Mouse (Mus musculus): ENCODE measurements around the gene Tmod4. TPM values are rescaled to one million over a fixed set of nuclear protein-coding genes. Genes with fewer than 3 reads are reported as not detected.
"Not testable (repeated sequence)": the region's sequence is repeated elsewhere in the genome, so short reads cannot be mapped to it uniquely, and the experiment has no call there.

Tmod4 gene
- polyA plus RNA-seq, 1 experiment, result 3.6 TPM

GRCm38 (mm10) chr3:95129226-95129651 is 5.0 kb downstream of the Tmod4 start:
- no peak for TF ChIP-seq CTCF (IDR thresholded peaks at IDR 0.05; ENCODE audit: borderline replicate concordance, control insufficient read depth, extremely low read depth, insufficient read depth, low read length, poor library complexity)
- no peak for TF ChIP-seq POLR2A (IDR thresholded peaks at IDR 0.05; ENCODE audit: control insufficient read depth, extremely low read depth, insufficient read depth, low read length, poor library complexity)
- Histone ChIP-seq H3K27ac (ENCODE audit: control insufficient read depth, insufficient read depth, low read length) (no peak overlapping the region), H3K27me3 (ENCODE audit: control insufficient read depth, insufficient read depth, low read length) (no peaks in the 10 kb centered on the region), H3K4me1 (replicated peaks; ENCODE audit: control insufficient read depth, insufficient read depth, low read length) (peaks cover 6% of the 10 kb centered on the region), H3K36me3 (ENCODE audit: control insufficient read depth, insufficient read depth, low read length) (no peaks in the 10 kb centered on the region; the same call in 1 of the 2 replicates), H3K4me3 (ENCODE audit: control insufficient read depth, insufficient read depth, low read length) (no peak overlapping the region)
- DNase-seq, result no peak
- 97% methylated on average over 6 of the region's 6 CpGs for WGBS

- no peak for DNase-seq
- Histone ChIP-seq H3K4me3 (ENCODE audit: control insufficient read depth, insufficient read depth, low read length) (no peak overlapping the region), H3K4me1 (replicated peaks; ENCODE audit: control insufficient read depth, insufficient read depth, low read length) (peaks cover 10% of the 10 kb centered on the region), H3K27me3 (ENCODE audit: control insufficient read depth, insufficient read depth, low read length) (no peaks in the 10 kb centered on the region), H3K27ac (ENCODE audit: control insufficient read depth, insufficient read depth, low read length) (no peak overlapping the region), H3K36me3 (ENCODE audit: control insufficient read depth, insufficient read depth, low read length) (no peaks in the 10 kb centered on the region; the same call in 1 of the 2 replicates)
- TF ChIP-seq POLR2A (IDR thresholded peaks at IDR 0.05; ENCODE audit: control insufficient read depth, extremely low read depth, insufficient read depth, low read length, poor library complexity), result no peak
- TF ChIP-seq CTCF (IDR thresholded peaks at IDR 0.05; ENCODE audit: borderline replicate concordance, control insufficient read depth, extremely low read depth, insufficient read depth, low read length, poor library complexity), result no peak
- 94% methylated on average over 5 of the region's 5 CpGs for WGBS
Measured at GRCm38 (mm10) chr3:95130081-95130480, 5.8 kb downstream of the Tmod4 start.

- DNase-seq; H3K36me3 ChIP-seq (ENCODE audit: control insufficient read depth, insufficient read depth, low read length); H3K27ac ChIP-seq (ENCODE audit: control insufficient read depth, insufficient read depth, low read length); H3K4me3 ChIP-seq (ENCODE audit: control insufficient read depth, insufficient read depth, low read length); H3K27me3 ChIP-seq (ENCODE audit: control insufficient read depth, insufficient read depth, low read length): not testable (repeated sequence)
- WGBS, result 97% methylated on average over 2 of the region's 2 CpGs
- H3K4me1 ChIP-seq (replicated peaks; ENCODE audit: control insufficient read depth, insufficient read depth, low read length), result peaks cover 16% of the 10 kb centered on the region
Measured at GRCm38 (mm10) chr3:95132389-95132788, 8.1 kb downstream of the Tmod4 start.

GRCm38 (mm10) chr3:95133176-95133575 is 8.9 kb downstream of the Tmod4 start:
- no peaks in the 10 kb centered on the region; the same call in 1 of the 2 replicates for H3K36me3 ChIP-seq (ENCODE audit: control insufficient read depth, insufficient read depth, low read length)
- peaks cover 20% of the 10 kb centered on the region for H3K4me1 ChIP-seq (replicated peaks; ENCODE audit: control insufficient read depth, insufficient read depth, low read length)
- TF ChIP-seq POLR2A (IDR thresholded peaks at IDR 0.05; ENCODE audit: control insufficient read depth, extremely low read depth, insufficient read depth, low read length, poor library complexity) (no peak), CTCF (IDR thresholded peaks at IDR 0.05; ENCODE audit: borderline replicate concordance, control insufficient read depth, extremely low read depth, insufficient read depth, low read length, poor library complexity) (no peak)
- H3K4me3 ChIP-seq (ENCODE audit: control insufficient read depth, insufficient read depth, low read length), result peak overlapping the region; percentile 53
- no peak overlapping the region for H3K27ac ChIP-seq (ENCODE audit: control insufficient read depth, insufficient read depth, low read length)
- H3K27me3 ChIP-seq (ENCODE audit: control insufficient read depth, insufficient read depth, low read length), result no peaks in the 10 kb centered on the region
- DNase-seq, result no peak
- 61% methylated on average over 11 of the region's 11 CpGs for WGBS

GRCm38 (mm10) chr3:95133680-95134101 is 9.4 kb downstream of the Tmod4 start, which contains the start of the genes Scnm1 and Lysmd1:
Scnm1 (minus strand) TSS chr3:95134011.
Lysmd1 (plus strand) TSS chr3:95134088.
- Histone ChIP-seq H3K27me3 (ENCODE audit: control insufficient read depth, insufficient read depth, low read length) (no peaks in the 10 kb centered on the region), H3K4me3 (ENCODE audit: control insufficient read depth, insufficient read depth, low read length) (peak within 1 kb of the TSS; percentile 53), H3K27ac (ENCODE audit: control insufficient read depth, insufficient read depth, low read length) (peak within 1 kb of the TSS; percentile 41; the same call in 1 of the 2 replicates), H3K4me1 (replicated peaks; ENCODE audit: control insufficient read depth, insufficient read depth, low read length) (peaks cover 21% of the 10 kb centered on the region), H3K36me3 (ENCODE audit: control insufficient read depth, insufficient read depth, low read length) (no peaks in the 10 kb centered on the region; the same call in 1 of the 2 replicates)
- DNase-seq, result peak; percentile 89
- TF ChIP-seq POLR2A (IDR thresholded peaks at IDR 0.05; ENCODE audit: control insufficient read depth, extremely low read depth, insufficient read depth, low read length, poor library complexity), result no peak
- no peak for TF ChIP-seq CTCF (IDR thresholded peaks at IDR 0.05; ENCODE audit: borderline replicate concordance, control insufficient read depth, extremely low read depth, insufficient read depth, low read length, poor library complexity)
- WGBS, result under 1% methylated on average over 20 of the region's 20 CpGs

- peaks cover 21% of the 10 kb centered on the region for H3K4me1 ChIP-seq (replicated peaks; ENCODE audit: control insufficient read depth, insufficient read depth, low read length)
- WGBS, result no CpG with 5 or more reads among the region's 12 CpGs
- not testable (repeated sequence) for H3K4me3 ChIP-seq (ENCODE audit: control insufficient read depth, insufficient read depth, low read length); H3K36me3 ChIP-seq (ENCODE audit: control insufficient read depth, insufficient read depth, low read length); H3K27me3 ChIP-seq (ENCODE audit: control insufficient read depth, insufficient read depth, low read length); H3K27ac ChIP-seq (ENCODE audit: control insufficient read depth, insufficient read depth, low read length); DNase-seq
Measured at GRCm38 (mm10) chr3:95134133-95134532, 9.9 kb downstream of the Tmod4 start.

- peak; percentile 34 for DNase-seq
- no peak for TF ChIP-seq CTCF (IDR thresholded peaks at IDR 0.05; ENCODE audit: borderline replicate concordance, control insufficient read depth, extremely low read depth, insufficient read depth, low read length, poor library complexity)
- TF ChIP-seq POLR2A (IDR thresholded peaks at IDR 0.05; ENCODE audit: control insufficient read depth, extremely low read depth, insufficient read depth, low read length, poor library complexity), result no peak
- Histone ChIP-seq H3K27ac (ENCODE audit: control insufficient read depth, insufficient read depth, low read length) (peak overlapping the region; percentile 41; the same call in 1 of the 2 replicates), H3K4me1 (replicated peaks; ENCODE audit: control insufficient read depth, insufficient read depth, low read length) (peaks cover 28% of the 10 kb centered on the region), H3K4me3 (ENCODE audit: control insufficient read depth, insufficient read depth, low read length) (peak overlapping the region; percentile 45), H3K27me3 (ENCODE audit: control insufficient read depth, insufficient read depth, low read length) (no peaks in the 10 kb centered on the region), H3K36me3 (ENCODE audit: control insufficient read depth, insufficient read depth, low read length) (peaks cover 7% of the 10 kb centered on the region)
- 4% methylated on average over 6 of the region's 6 CpGs for whole genome bisulfite sequencing
Measured at GRCm38 (mm10) chr3:95135023-95135422, 10.7 kb downstream of the Tmod4 start.
